Mouse (Mus musculus) layer of hippocampus, adult 11-12 months (tissue): ENCODE measurements around the gene Gm20594.

Source experiments
- DNase-seq: peaks from one replicate; pipeline ENCODE4 v3.0.0; 2022; ENCODE audit warnings: low spot score

Gm20594 gene

DNA sequence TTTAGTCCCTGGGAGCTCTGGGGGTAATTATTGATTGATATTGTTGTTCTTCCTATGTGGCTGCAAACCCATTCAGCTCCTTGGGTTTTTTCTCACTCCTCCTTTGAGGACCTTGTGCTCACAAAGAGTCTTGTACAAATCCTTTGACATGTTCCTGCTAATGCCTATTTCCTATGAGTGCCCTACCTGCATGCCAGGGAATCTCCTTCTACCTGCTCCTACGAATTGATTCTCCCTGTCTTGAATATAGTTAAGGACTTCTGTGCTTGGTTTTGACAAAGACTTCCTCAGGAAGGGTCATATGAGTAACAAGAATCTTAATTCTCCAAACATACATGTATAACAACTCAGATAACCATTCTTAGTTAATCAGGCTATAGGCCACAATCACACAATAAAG lies at the start of gene Gm20594:
TSS of gene Gm20594 (plus strand) at position 301 of the 400 bp plus-strand sequence.
- no peak for DNase-seq

DNA sequence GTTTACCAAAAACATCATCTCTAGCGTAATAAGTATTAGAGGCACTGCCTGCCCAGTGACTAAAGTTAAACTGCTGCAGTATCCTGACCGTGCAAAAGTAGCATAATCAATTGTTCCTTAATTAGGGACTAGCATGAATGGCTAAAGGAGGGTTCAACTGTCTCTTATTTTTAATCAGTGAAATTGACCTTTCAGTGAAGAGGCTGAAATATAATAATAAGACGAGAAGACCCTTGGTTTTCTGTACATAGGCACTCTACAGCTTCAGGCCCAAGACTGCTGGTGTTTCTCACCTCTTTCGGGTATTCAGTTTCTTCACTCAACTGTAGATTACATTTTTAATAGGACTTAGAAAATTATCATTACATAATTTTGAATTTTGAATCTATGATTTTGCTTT lies 398 bp downstream of the Gm20594 start:
- DNase-seq, result no peak

DNA sequence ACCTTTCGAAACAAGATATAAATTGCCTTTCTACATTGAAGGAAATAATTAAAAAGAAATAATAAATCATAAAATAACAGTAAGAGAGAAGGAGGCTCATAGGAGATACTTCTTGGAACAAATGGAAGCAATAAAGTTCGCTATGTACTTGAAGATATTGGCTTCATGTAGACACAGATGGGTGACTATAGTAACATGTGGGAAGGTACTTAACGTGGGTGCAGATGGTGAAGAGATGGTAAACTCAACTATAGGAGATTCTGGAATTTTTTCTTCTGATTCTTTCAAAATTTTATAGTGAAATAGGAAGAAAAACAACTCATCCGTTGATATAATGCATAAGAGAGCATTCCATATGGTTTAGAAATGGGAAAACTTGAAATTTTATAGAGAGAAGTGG lies 16.1 kb downstream of the Gm20594 start:
- DNase-seq, result no peak

DNA sequence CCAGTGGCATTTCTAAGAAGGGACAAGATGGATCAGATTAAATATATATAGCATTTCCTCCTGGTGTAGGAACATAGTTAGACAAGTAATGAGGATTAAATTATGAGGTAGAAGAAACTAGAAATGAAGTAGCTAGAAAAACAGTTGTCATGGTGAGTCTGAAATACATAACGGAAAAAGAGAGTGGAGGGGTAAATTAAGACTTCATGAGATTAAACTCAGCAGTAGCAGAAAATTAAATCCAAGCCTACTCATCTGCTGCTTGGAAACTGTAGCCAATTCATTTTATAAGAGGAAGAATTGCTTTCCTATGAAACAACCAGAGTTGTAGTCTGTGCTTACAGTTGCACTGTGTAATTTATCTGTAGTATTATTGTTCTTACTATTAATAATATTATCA lies 29.1 kb downstream of the Gm20594 start:
- no peak for DNase-seq
